Mouse (Mus musculus): ENCODE data around the gene Top2b.

The Top2b gene

GRCm38 (mm10) chr14:16431941-16432499, 67.0 kb downstream of the Top2b start:
- no peak for DNase-seq

- no peak for DNase-seq
These were observed 67.6 kb downstream of the Top2b start for GRCm38 (mm10) chr14:16432550-16432949.

- DNase-seq: no peak
These were observed 68.2 kb downstream of the Top2b start for GRCm38 (mm10) chr14:16433206-16433605.

- peak; percentile 52 for DNase-seq
These were observed 69.6 kb downstream of the Top2b start for GRCm38 (mm10) chr14:16434396-16435171.

GRCm38 (mm10) chr14:16437386-16437785, 72.4 kb downstream of the Top2b start:
- DNase-seq: no peak

GRCm38 (mm10) chr14:16439385-16440126, 74.6 kb downstream of the Top2b start:
- DNase-seq: no peak

- DNase-seq: no peak
These were observed 79.9 kb downstream of the Top2b start for GRCm38 (mm10) chr14:16444859-16445258.

- peak; percentile 40 for DNase-seq
These were observed 82.6 kb downstream of the Top2b start for GRCm38 (mm10) chr14:16447587-16447986.

GRCm38 (mm10) chr14:16448269-16448987, 83.4 kb downstream of the Top2b start:
- DNase-seq: no peak

GRCm38 (mm10) chr14:16478606-16479323, 113.8 kb downstream of the Top2b start:
- no peak for DNase-seq

GRCm38 (mm10) chr14:16479521-16479920, 114.5 kb downstream of the Top2b start:
- DNase-seq: no peak

- DNase-seq: no peak
These were observed 115.6 kb downstream of the Top2b start for GRCm38 (mm10) chr14:16480621-16481020.

GRCm38 (mm10) chr14:16483656-16484380, 118.8 kb downstream of the Top2b start:
- no peak for DNase-seq
